20 mouse cellular contexts compared by ENCODE assay signal in the genomic region with DNA sequence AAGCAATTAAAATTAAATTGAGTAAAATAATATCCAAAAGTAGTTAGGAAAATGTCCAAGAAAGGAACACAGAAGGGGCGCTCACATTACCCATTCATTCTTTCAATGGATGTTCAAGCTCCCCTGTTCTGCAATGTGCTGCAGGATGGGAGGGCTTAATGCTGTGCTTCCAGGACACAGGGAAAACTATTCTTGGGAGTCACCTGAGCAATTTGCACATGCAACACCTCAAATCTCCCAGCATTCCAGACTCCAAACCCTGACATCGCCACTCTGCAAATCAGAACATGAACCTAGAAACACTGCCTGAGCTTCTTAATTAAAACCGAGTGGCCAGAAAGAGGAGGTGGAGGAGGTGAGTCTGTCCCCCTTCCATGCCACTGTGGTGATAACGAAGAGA. TPM values are rescaled to one million over a fixed set of nuclear protein-coding genes. Genes with fewer than 3 reads are reported as not detected.
DNase-seq lines count a peak whose midpoint lies in the region; ATAC-seq and TF ChIP-seq lines count a peak whose summit lies in the region.
"Had no signal": no experiment of that assay in that cellular context is flagged by ENCODE, and none has a peak within 500 bp of the region (broad histone marks: within the 10 kb centered on the region; RNA-seq: fewer than 3 reads in every experiment).

No protein-coding gene starts in this region.

- H3K9me3 ChIP-seq in heart, embryonic 11.5 days (replicated peaks; ENCODE audit: control insufficient read depth, low read length), result no peaks in the 10 kb centered on the region
- H3K9me3 ChIP-seq in midbrain, embryonic 11.5 days (ENCODE audit: control insufficient read depth, low read length), result no peaks in the 10 kb centered on the region
- H3K9me3 ChIP-seq in midbrain, postnatal 0 days (ENCODE audit: low read length), result no peaks in the 10 kb centered on the region

- H3K4me2 ChIP-seq in heart, embryonic 11.5 days, result no peak overlapping the region
- no peak overlapping the region for H3K4me2 ChIP-seq in midbrain, embryonic 11.5 days
- no peak overlapping the region for H3K4me2 ChIP-seq in midbrain, postnatal 0 days (ENCODE audit: low read depth, low read length, poor library complexity, severe bottlenecking)

- no peak overlapping the region for H3K9ac ChIP-seq in heart, embryonic 11.5 days (ENCODE audit: low read depth, low read length)
- H3K9ac ChIP-seq in midbrain, embryonic 11.5 days (ENCODE audit: low read length), result no peak overlapping the region
- no peak overlapping the region for H3K9ac ChIP-seq in midbrain, postnatal 0 days (replicated peaks; ENCODE audit: low read length, poor library complexity, severe bottlenecking)

- DNase-seq in heart, adult 11 months, result peak; percentile 60
- DNase-seq in midbrain, embryonic 11.5 days (ENCODE audit: low spot score, missing footprints), result peak; percentile 62
- no peak for DNase-seq in midbrain, postnatal 0 days (ENCODE audit: low spot score)
- DNase-seq: adrenal gland, adult 2 months; adrenal gland, adult 8-10 months; adrenal gland, postnatal 10 days; adrenal gland, postnatal 14 days; adrenal gland, postnatal 25 days; adrenal gland, postnatal 36 days; B cell, adult 2 months; cerebellum, adult 11 months; cerebellum, adult 11-12 months; cerebellum, adult 18-20 months had no signal

- peaks cover 8% of the 10 kb centered on the region for H3K4me1 ChIP-seq in heart, embryonic 11.5 days (ENCODE audit: control insufficient read depth, insufficient read depth, low read length)
- H3K4me1 ChIP-seq in midbrain, embryonic 11.5 days (ENCODE audit: control insufficient read depth, insufficient read depth, low read length), result no peaks in the 10 kb centered on the region
- H3K4me1 ChIP-seq in midbrain, postnatal 0 days (ENCODE audit: insufficient read depth, low read length), result no peaks in the 10 kb centered on the region

- TF ChIP-seq CTCF in midbrain, postnatal 0 days (IDR thresholded peaks at IDR 0.05), result no peak

- no peak for ATAC-seq in heart, embryonic 11.5 days (replicated peaks; ENCODE audit: insufficient number of reproducible peaks, low FRiP score, low TSS enrichment)
- ATAC-seq in midbrain, embryonic 11.5 days (ENCODE audit: low FRiP score), result no peak
- ATAC-seq in midbrain, postnatal 0 days (ENCODE audit: low FRiP score), result no peak
- ATAC-seq: activated CD4-positive, CD25-positive, alpha-beta regulatory T cell, adult 4 months; CD4-positive, CD25-positive, alpha-beta regulatory T cell, adult 4 months; Patski had no signal

- no peak overlapping the region for H3K4me3 ChIP-seq in heart, embryonic 11.5 days (ENCODE audit: low read depth, low read length)
- no peak overlapping the region for H3K4me3 ChIP-seq in midbrain, embryonic 11.5 days (ENCODE audit: low read depth, low read length)
- no peak overlapping the region for H3K4me3 ChIP-seq in midbrain, postnatal 0 days (ENCODE audit: low read depth, low read length)

- 83% methylated on average over 4 of the region's 4 CpGs for WGBS in heart, embryonic 11.5 days (ENCODE audit: insufficient replicate concordance)
- 91% methylated on average over 4 of the region's 4 CpGs for WGBS in midbrain, embryonic 11.5 days
- WGBS in midbrain, postnatal 0 days, result 97% methylated on average over 4 of the region's 4 CpGs

- H3K27ac ChIP-seq in heart, embryonic 11.5 days (ENCODE audit: low read depth, low read length), result no peak overlapping the region
- H3K27ac ChIP-seq in midbrain, embryonic 11.5 days (ENCODE audit: low read depth, low read length), result no peak overlapping the region
- H3K27ac ChIP-seq in midbrain, postnatal 0 days (ENCODE audit: low read depth, low read length), result no peak overlapping the region

- no peaks in the 10 kb centered on the region for H3K27me3 ChIP-seq in heart, embryonic 11.5 days (ENCODE audit: control insufficient read depth, insufficient read depth, low read length)
- H3K27me3 ChIP-seq in midbrain, embryonic 11.5 days (ENCODE audit: control insufficient read depth, insufficient read depth, low read length), result no peaks in the 10 kb centered on the region
- H3K27me3 ChIP-seq in midbrain, postnatal 0 days (ENCODE audit: insufficient read depth, low read length), result no peaks in the 10 kb centered on the region

- no peaks in the 10 kb centered on the region for H3K36me3 ChIP-seq in heart, embryonic 11.5 days (ENCODE audit: control insufficient read depth, insufficient read depth, low read length)
- no peaks in the 10 kb centered on the region for H3K36me3 ChIP-seq in midbrain, embryonic 11.5 days (ENCODE audit: control insufficient read depth, insufficient read depth, low read length)
- no peaks in the 10 kb centered on the region for H3K36me3 ChIP-seq in midbrain, postnatal 0 days (ENCODE audit: insufficient read depth, low read length)
- H3K36me3 ChIP-seq: G1E had no signal

RNA-seq across cellular contexts. Expression of gene Hrh2, which starts 10.0 kb away (rescaled TPM):
- polyA plus RNA-seq in heart, embryonic 11.5 days (2014; fragmentation: Nextera tagmentation; extraction: Ambion mirVana), result 0.04 and 0.10 TPM in 2 replicates
- 0.07 TPM in 1 of 2 replicates, not detected in the other for polyA plus RNA-seq in midbrain, embryonic 11.5 days (2014; fragmentation: Nextera tagmentation; extraction: Ambion mirVana)
- 2.0 and 2.3 TPM in 2 replicates for total RNA-seq in midbrain, postnatal 0 days (2014; rRNA removed)
- 1.2 and 1.5 TPM in 2 replicates for polyA plus RNA-seq in midbrain, postnatal 0 days (2015; fragmentation: Nextera tagmentation; extraction: Ambion mirVana)
- total RNA-seq: MEL had no signal
- polyA plus RNA-seq: C2C12, G1E, Patski had no signal
